Mouse (Mus musculus) C2C12 (cell line): ENCODE measurements at regions not wholly inside any gene's neighbourhood (a gene's known extent, or its start where the extent isn't known, plus 50 kb on each side); places are given as distances from the start of the nearest gene placed in this dataset.

Experiments
- CTCF ChIP-seq: IDR thresholded peaks from one replicate; pipeline ENCODE4 v1.5.1; 2011; ENCODE audit not compliant: control insufficient read depth, insufficient read depth, insufficient read length
- MYOD1 ChIP-seq: IDR thresholded peaks from one replicate; pipeline ENCODE4 v1.6.1; 2011; ENCODE audit warnings: low read depth; ENCODE audit not compliant: control insufficient read depth, insufficient read length
- USF1 ChIP-seq: IDR thresholded peaks from one replicate; pipeline ENCODE4 v1.6.1; 2011; ENCODE audit warnings: low read depth, mild to moderate bottlenecking, control low read depth, moderate library complexity

- TF ChIP-seq CTCF (no peak), USF1 (no peak), MYOD1 (no peak)
These were observed 94.9 kb upstream of the Klf6 start for GRCm38 (mm10) chr13:5766394-5766793.
